Comparison of ENCODE assay signal across 25 mouse cellular contexts in genomic region chr6:60642251-60642650, GRCm38 (mm10).
"Had no signal": no experiment of that assay in that cellular context is flagged by ENCODE, and none has a peak within 500 bp of the region (broad histone marks: within the 10 kb centered on the region; RNA-seq: fewer than 3 reads in every experiment).

No protein-coding gene starts in this region.

- H3K4me1 ChIP-seq: heart, embryonic 10.5 days; heart, embryonic 12.5 days; hindbrain, embryonic 10.5 days; hindbrain, embryonic 12.5 days; intestine, embryonic 15.5 days; limb, embryonic 13.5 days; limb, embryonic 15.5 days; liver, embryonic 12.5 days had no signal

- H3K27ac ChIP-seq: gastrocnemius, adult 2 months; heart, embryonic 10.5 days; hindbrain, embryonic 10.5 days; hindbrain, embryonic 12.5 days; hindbrain, embryonic 14.5 days; intestine, embryonic 15.5 days; layer of hippocampus, adult 2 months; limb, embryonic 13.5 days; limb, embryonic 15.5 days; liver, embryonic 12.5 days; liver, embryonic 14.5 days had no signal

- H3K36me3 ChIP-seq: heart, embryonic 10.5 days; heart, embryonic 12.5 days; hindbrain, embryonic 10.5 days; hindbrain, embryonic 12.5 days; intestine, embryonic 15.5 days; limb, embryonic 13.5 days; limb, embryonic 15.5 days; liver, embryonic 12.5 days had no signal

- DNase-seq: gastrocnemius, adult 2 months; gastrocnemius, postnatal 10 days; gastrocnemius, postnatal 25 days; heart, adult 18-20 months; heart, postnatal 10 days; heart, postnatal 4 days; kidney, adult 18-20 months; kidney, adult 8-10 months; kidney, postnatal 10 days; kidney, postnatal 25 days; kidney, postnatal 4 days; layer of hippocampus, adult 9-11 months; layer of hippocampus, postnatal 36 days; left cerebral cortex, postnatal 4 days had no signal

- H3K9ac ChIP-seq: heart, embryonic 12.5 days; hindbrain, embryonic 12.5 days; hindbrain, embryonic 14.5 days; intestine, embryonic 15.5 days; limb, embryonic 13.5 days; limb, embryonic 15.5 days; liver, embryonic 12.5 days; liver, embryonic 14.5 days had no signal

- H3K9me3 ChIP-seq: heart, embryonic 10.5 days; heart, embryonic 12.5 days; hindbrain, embryonic 10.5 days; hindbrain, embryonic 12.5 days; intestine, embryonic 15.5 days; limb, embryonic 13.5 days; limb, embryonic 15.5 days; liver, embryonic 12.5 days had no signal

- H3K27me3 ChIP-seq: heart, embryonic 12.5 days; hindbrain, embryonic 12.5 days; intestine, embryonic 15.5 days; limb, embryonic 13.5 days; limb, embryonic 15.5 days; liver, embryonic 12.5 days had no signal

- H3K4me3 ChIP-seq: gastrocnemius, adult 2 months; heart, embryonic 10.5 days; heart, embryonic 12.5 days; hindbrain, embryonic 10.5 days; hindbrain, embryonic 12.5 days; intestine, embryonic 15.5 days; layer of hippocampus, adult 2 months; limb, embryonic 13.5 days; limb, embryonic 15.5 days; liver, embryonic 12.5 days had no signal
